Mouse (Mus musculus): ENCODE measurements at regions not wholly inside any gene's neighbourhood (a gene's known extent, or its start where the extent isn't known, plus 50 kb on each side); places are given as distances from the start of the nearest gene placed in this dataset.

GRCm38 (mm10) chr4:21222631-21223030 is 463.1 kb downstream of the Prdm13 start:
- WGBS = 48% methylated on average over 4 of the region's 4 CpGs
- no peak overlapping the region for H3K27ac ChIP-seq
- H3K4me2 ChIP-seq (replicated peaks) = no peak overlapping the region
- no peaks in the 10 kb centered on the region for H3K4me1 ChIP-seq (replicated peaks)
- H3K9me3 ChIP-seq = no peaks in the 10 kb centered on the region
- no peak overlapping the region for H3K4me3 ChIP-seq (replicated peaks)
- H3K9ac ChIP-seq (replicated peaks) = no peak overlapping the region
- H3K36me3 ChIP-seq = no peaks in the 10 kb centered on the region
- H3K27me3 ChIP-seq = no peaks in the 10 kb centered on the region
- peak; percentile 81 for ATAC-seq

- Histone ChIP-seq H3K4me2 (replicated peaks) (no peak overlapping the region), H3K4me1 (replicated peaks) (no peaks in the 10 kb centered on the region), H3K36me3 (no peaks in the 10 kb centered on the region), H3K27me3 (no peaks in the 10 kb centered on the region), H3K27ac (no peak overlapping the region), H3K4me3 (replicated peaks) (no peak overlapping the region), H3K9ac (replicated peaks) (no peak overlapping the region), H3K9me3 (no peaks in the 10 kb centered on the region)
- no peak for ATAC-seq
- 97% methylated on average over 4 of the region's 4 CpGs for WGBS
Measured at GRCm38 (mm10) chr4:21207617-21208016, 478.1 kb downstream of the Prdm13 start.

GRCm38 (mm10) chr4:21195620-21196019 is 490.1 kb downstream of the Prdm13 start:
- Histone ChIP-seq H3K36me3 (no peaks in the 10 kb centered on the region), H3K9me3 (no peaks in the 10 kb centered on the region), H3K9ac (replicated peaks) (no peak overlapping the region), H3K4me1 (replicated peaks) (no peaks in the 10 kb centered on the region), H3K27ac (no peak overlapping the region), H3K4me2 (replicated peaks) (no peak overlapping the region), H3K4me3 (replicated peaks) (no peak overlapping the region), H3K27me3 (no peaks in the 10 kb centered on the region)
- WGBS = 93% methylated on average over 1 of the region's 1 CpGs
- ATAC-seq = no peak

GRCm38 (mm10) chr4:21173789-21174188 is 512.0 kb downstream of the Prdm13 start:
- Histone ChIP-seq H3K4me1 (replicated peaks) (no peaks in the 10 kb centered on the region), H3K27ac (no peak overlapping the region), H3K4me2 (replicated peaks) (no peak overlapping the region), H3K9me3 (no peaks in the 10 kb centered on the region), H3K27me3 (no peaks in the 10 kb centered on the region), H3K9ac (replicated peaks) (no peak overlapping the region), H3K36me3 (no peaks in the 10 kb centered on the region), H3K4me3 (replicated peaks) (no peak overlapping the region)
- 81% methylated on average over 6 of the region's 6 CpGs for WGBS
- ATAC-seq = no peak

GRCm38 (mm10) chr4:21173019-21173418 is 512.7 kb downstream of the Prdm13 start:
- H3K4me1 ChIP-seq (replicated peaks) = no peaks in the 10 kb centered on the region
- H3K9ac ChIP-seq (replicated peaks) = no peak overlapping the region
- no peak overlapping the region for H3K27ac ChIP-seq
- WGBS = 93% methylated on average over 1 of the region's 1 CpGs
- ATAC-seq = peak; percentile 43; the same call in 1 of the 2 replicates
- no peaks in the 10 kb centered on the region for H3K27me3 ChIP-seq
- H3K36me3 ChIP-seq = no peaks in the 10 kb centered on the region
- H3K4me2 ChIP-seq (replicated peaks) = no peak overlapping the region
- H3K4me3 ChIP-seq (replicated peaks) = no peak overlapping the region
- H3K9me3 ChIP-seq = no peaks in the 10 kb centered on the region

GRCm38 (mm10) chr4:21170734-21171133 is 515.0 kb downstream of the Prdm13 start:
- Histone ChIP-seq H3K4me2 (replicated peaks) (no peak overlapping the region), H3K4me1 (replicated peaks) (no peaks in the 10 kb centered on the region), H3K9ac (replicated peaks) (no peak overlapping the region), H3K9me3 (no peaks in the 10 kb centered on the region), H3K27me3 (no peaks in the 10 kb centered on the region), H3K36me3 (no peaks in the 10 kb centered on the region), H3K27ac (no peak overlapping the region), H3K4me3 (replicated peaks) (no peak overlapping the region)
- WGBS = 87% methylated on average over 3 of the region's 3 CpGs
- ATAC-seq = no peak

- no peaks in the 10 kb centered on the region for H3K4me1 ChIP-seq (replicated peaks)
- no peak overlapping the region for H3K4me2 ChIP-seq (replicated peaks)
- no peaks in the 10 kb centered on the region for H3K9me3 ChIP-seq
- no peak for ATAC-seq
- H3K36me3 ChIP-seq = no peaks in the 10 kb centered on the region
- H3K9ac ChIP-seq (replicated peaks) = no peak overlapping the region
- H3K4me3 ChIP-seq (replicated peaks) = no peak overlapping the region
- H3K27me3 ChIP-seq = no peaks in the 10 kb centered on the region
- no peak overlapping the region for H3K27ac ChIP-seq
Measured at GRCm38 (mm10) chr4:21162124-21162523, 523.6 kb downstream of the Prdm13 start.

GRCm38 (mm10) chr4:21125892-21126291 is 559.9 kb downstream of the Prdm13 start:
- no peak for ATAC-seq
- Histone ChIP-seq H3K9me3 (peaks cover 4% of the 10 kb centered on the region; the same call in 1 of the 2 replicates), H3K4me3 (replicated peaks) (no peak overlapping the region), H3K27ac (no peak overlapping the region), H3K27me3 (no peaks in the 10 kb centered on the region), H3K4me2 (replicated peaks) (no peak overlapping the region), H3K9ac (replicated peaks) (no peak overlapping the region), H3K36me3 (no peaks in the 10 kb centered on the region), H3K4me1 (replicated peaks) (no peaks in the 10 kb centered on the region)
- 92% methylated on average over 1 of the region's 1 CpGs for WGBS

- H3K9ac ChIP-seq (replicated peaks) = no peak overlapping the region
- no peaks in the 10 kb centered on the region for H3K36me3 ChIP-seq
- no peaks in the 10 kb centered on the region for H3K4me1 ChIP-seq (replicated peaks)
- no peaks in the 10 kb centered on the region for H3K27me3 ChIP-seq
- H3K4me3 ChIP-seq (replicated peaks) = no peak overlapping the region
- 47% methylated on average over 1 of the region's 1 CpGs for WGBS
- no peaks in the 10 kb centered on the region for H3K9me3 ChIP-seq
- H3K4me2 ChIP-seq (replicated peaks) = no peak overlapping the region
- H3K27ac ChIP-seq = no peak overlapping the region
- ATAC-seq = peak; percentile 76
Measured at GRCm38 (mm10) chr4:21095741-21096140, 590.0 kb downstream of the Prdm13 start.

GRCm38 (mm10) chr4:21070198-21070785 is 615.5 kb downstream of the Prdm13 start:
- H3K4me1 ChIP-seq (replicated peaks) = no peaks in the 10 kb centered on the region
- no peak overlapping the region for H3K4me2 ChIP-seq (replicated peaks)
- no peak overlapping the region for H3K27ac ChIP-seq
- 94% methylated on average over 3 of the region's 3 CpGs for WGBS
- ATAC-seq = no peak
- no peaks in the 10 kb centered on the region for H3K36me3 ChIP-seq
- no peak overlapping the region for H3K9ac ChIP-seq (replicated peaks)
- no peak overlapping the region for H3K4me3 ChIP-seq (replicated peaks)
- no peaks in the 10 kb centered on the region for H3K9me3 ChIP-seq
- H3K27me3 ChIP-seq = no peaks in the 10 kb centered on the region

Measured in midbrain, embryonic 13.5 days (tissue).